In the genomic region with DNA sequence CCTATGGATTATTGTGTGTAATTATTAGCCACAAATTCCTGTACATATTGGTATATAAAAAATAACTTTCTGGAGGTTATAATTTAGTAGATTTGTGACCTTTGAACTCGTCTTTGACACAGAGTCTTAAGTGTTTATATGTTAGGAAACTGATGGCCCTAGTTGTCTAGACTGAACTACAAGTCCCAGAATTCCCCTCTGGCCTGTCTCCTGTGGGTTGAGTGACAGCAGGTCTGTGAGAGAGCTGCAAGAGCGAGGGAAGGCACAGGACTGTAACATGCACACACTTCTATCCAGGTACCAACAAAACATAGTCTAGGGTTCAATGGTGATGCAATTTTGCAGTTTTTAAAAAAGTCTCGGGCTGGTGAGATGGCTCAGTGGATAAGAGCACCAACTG, we compare ENCODE assay signal across 19 mouse cellular contexts.
"Had no signal": no experiment of that assay in that cellular context is flagged by ENCODE, and none has a peak within 500 bp of the region (broad histone marks: within the 10 kb centered on the region; RNA-seq: fewer than 3 reads in every experiment).

No protein-coding gene starts in this region.

- H3K27me3 ChIP-seq: liver, embryonic 15.5 days; lung, embryonic 15.5 days; midbrain, embryonic 13.5 days; midbrain, embryonic 15.5 days; neural tube, embryonic 12.5 days; stomach, embryonic 15.5 days had no signal

- H3K9me3 ChIP-seq: liver, embryonic 15.5 days; midbrain, embryonic 15.5 days; stomach, embryonic 15.5 days had no signal

- H3K9ac ChIP-seq: liver, embryonic 15.5 days; liver, postnatal 0 days; lung, embryonic 15.5 days; midbrain, embryonic 13.5 days; midbrain, embryonic 15.5 days; neural tube, embryonic 12.5 days; stomach, embryonic 15.5 days had no signal

- ATAC-seq: liver, postnatal 0 days; lung, postnatal 0 days; midbrain, embryonic 13.5 days; midbrain, embryonic 15.5 days had no signal

- H3K4me2 ChIP-seq: liver, embryonic 15.5 days; lung, embryonic 15.5 days; midbrain, embryonic 11.5 days; midbrain, embryonic 13.5 days; midbrain, embryonic 15.5 days; neural tube, embryonic 12.5 days; stomach, embryonic 15.5 days had no signal

- H3K4me1 ChIP-seq: liver, embryonic 15.5 days; lung, embryonic 15.5 days; midbrain, embryonic 13.5 days; midbrain, embryonic 15.5 days; neural tube, embryonic 12.5 days; stomach, embryonic 15.5 days had no signal

- DNase-seq: liver, postnatal 0 days; lung, adult 2 months; lung, postnatal 14 days; lung, postnatal 36 days; right cerebral cortex, postnatal 14 days; thymus, adult 2 months; thymus, postnatal 25 days; thymus, postnatal 4 days had no signal

- H3K4me3 ChIP-seq: liver, embryonic 15.5 days; lung, embryonic 15.5 days; megakaryocyte, embryonic 14.5 days; midbrain, embryonic 13.5 days; midbrain, embryonic 15.5 days; myocyte; neural tube, embryonic 12.5 days; stomach, embryonic 15.5 days had no signal

- H3K36me3 ChIP-seq: liver, embryonic 15.5 days; lung, embryonic 15.5 days; midbrain, embryonic 13.5 days; midbrain, embryonic 15.5 days; neural tube, embryonic 12.5 days; stomach, embryonic 15.5 days had no signal

- H3K27ac ChIP-seq: liver, embryonic 15.5 days; lung, embryonic 15.5 days; macrophage; midbrain, embryonic 13.5 days; midbrain, embryonic 15.5 days; neural tube, embryonic 12.5 days; stomach, embryonic 15.5 days had no signal
